Mouse (Mus musculus): ENCODE data around the gene Gm20388.

DNA sequence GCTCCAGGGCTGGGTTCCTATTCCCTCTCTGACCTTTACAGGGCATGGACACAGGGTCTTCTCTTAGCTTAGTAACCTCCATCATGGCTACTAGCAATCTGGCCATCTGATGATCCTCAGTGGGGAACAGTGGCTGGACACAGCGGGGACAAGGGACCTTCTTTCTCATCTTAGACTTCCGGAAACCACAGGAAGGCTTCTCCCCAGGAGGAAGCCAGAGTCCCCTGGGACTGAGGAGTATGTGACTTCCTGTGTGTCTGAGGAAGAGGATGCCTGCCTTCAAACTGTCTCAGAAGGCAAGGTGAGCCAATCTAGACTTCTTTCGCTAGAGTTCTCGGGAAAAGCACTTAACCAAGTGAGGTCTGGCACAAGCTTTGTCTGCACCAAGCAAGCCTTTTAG, 789.4 kb downstream of the Gm20388 start:
- TF ChIP-seq POLR2A (IDR thresholded peaks at IDR 0.05; ENCODE audit: borderline replicate concordance, extremely low read depth, insufficient read depth, insufficient read length, poor library complexity, severe bottlenecking) (no peak), CTCF (IDR thresholded peaks at IDR 0.05; ENCODE audit: borderline replicate concordance, extremely low read depth, insufficient read depth, insufficient read length) (no peak)

Measured in brain, embryonic 14.5 days (tissue).